Mouse (Mus musculus) myocyte (in vitro differentiated cells): ENCODE measurements at regions not wholly inside any gene's neighbourhood (a gene's known extent, or its start where the extent isn't known, plus 50 kb on each side); places are given as distances from the start of the nearest gene placed in this dataset.

Experiments
- CEBPB ChIP-seq: IDR thresholded peaks from 2 replicates; pipeline ENCODE4 v1.6.1; 2011; ENCODE audit warnings: mild to moderate bottlenecking, moderate library complexity; ENCODE audit not compliant: poor library complexity, insufficient read depth, severe bottlenecking
- E2F4 ChIP-seq: IDR thresholded peaks from one replicate; pipeline ENCODE4 v1.6.1; 2011; ENCODE audit warnings: mild to moderate bottlenecking, control low read depth, moderate library complexity; ENCODE audit not compliant: insufficient read depth
- POLR2A ChIP-seq: IDR thresholded peaks from one replicate; pipeline ENCODE4 v1.6.1; 2011; ENCODE audit warnings: low read depth, mild to moderate bottlenecking, control low read depth, moderate library complexity; ENCODE audit not compliant: insufficient read length
- SRF ChIP-seq: IDR thresholded peaks from one replicate; pipeline ENCODE4 v1.6.1; 2011; ENCODE audit warnings: low read depth; ENCODE audit not compliant: control insufficient read depth, insufficient read length
- TCF12 ChIP-seq: IDR thresholded peaks from one replicate; pipeline ENCODE4 v1.6.1; 2011; ENCODE audit warnings: mild to moderate bottlenecking, control low read depth; ENCODE audit not compliant: poor library complexity, insufficient read depth, severe bottlenecking
- TCF3 ChIP-seq: IDR thresholded peaks from one replicate; pipeline ENCODE4 v1.6.1; 2011; ENCODE audit warnings: low read depth, control low read depth; ENCODE audit not compliant: insufficient read length
- USF1 ChIP-seq: IDR thresholded peaks from one replicate; pipeline ENCODE4 v1.6.1; 2011; ENCODE audit warnings: low read depth, mild to moderate bottlenecking, control low read depth, moderate library complexity

- TF ChIP-seq POLR2A (no peak), TCF12 (no peak), CEBPB (no peak), TCF3 (no peak), USF1 (no peak), E2F4 (no peak), SRF (no peak)
These were observed 233.2 kb downstream of the Bcor start for GRCm38 (mm10) chrX:11926868-11927535.
